Mouse (Mus musculus): ENCODE results near the gene Zswim8. TPM values are rescaled to one million over a fixed set of nuclear protein-coding genes. Genes with fewer than 3 reads are reported as not detected.

Zswim8 gene
- polyA plus RNA-seq, 1 experiment from 2014 or later: 4.6 TPM

Small RNA genes lying within 50 kb of the gene (microRNA-seq; reads per million reads assigned to microRNA genes)
- 1.2 reads per million for gene Mir6946

Other genes with a start within 250 kb of the Zswim8 start
- gene Anxa7, start 227.4 kb upstream of the Zswim8 start, polyA plus RNA-seq (2015; fragmentation: Nextera tagmentation; extraction: Ambion mirVana): 47.0 and 50.3 TPM in 2 replicates
- 0.29 and 0.39 TPM in 2 replicates for gene Mss51, start 210.7 kb upstream of the Zswim8 start, polyA plus RNA-seq (2015; fragmentation: Nextera tagmentation; extraction: Ambion mirVana)
- 21.3 and 24.5 TPM in 2 replicates for gene Ppp3cb, start 161.0 kb upstream of the Zswim8 start, polyA plus RNA-seq (2015; fragmentation: Nextera tagmentation; extraction: Ambion mirVana)
- gene Usp54, start 66.5 kb upstream of the Zswim8 start, polyA plus RNA-seq (2015; fragmentation: Nextera tagmentation; extraction: Ambion mirVana): 1.0 and 1.2 TPM in 2 replicates
- 0.10 and 0.29 TPM in 2 replicates for gene Myoz1, start 51.0 kb upstream of the Zswim8 start, polyA plus RNA-seq (2015; fragmentation: Nextera tagmentation; extraction: Ambion mirVana)
- gene Synpo2l, start 39.2 kb upstream of the Zswim8 start, polyA plus RNA-seq (2015; fragmentation: Nextera tagmentation; extraction: Ambion mirVana): 0.41 and 0.51 TPM in 2 replicates
- 30.2 and 38.4 TPM in 2 replicates for gene Sec24c, start 33.2 kb upstream of the Zswim8 start, polyA plus RNA-seq (2015; fragmentation: Nextera tagmentation; extraction: Ambion mirVana)
- gene Fut11, start 12.6 kb upstream of the Zswim8 start, polyA plus RNA-seq (2015; fragmentation: Nextera tagmentation; extraction: Ambion mirVana): 6.5 and 7.3 TPM in 2 replicates
- gene Chchd1, start 4.5 kb upstream of the Zswim8 start, polyA plus RNA-seq (2015; fragmentation: Nextera tagmentation; extraction: Ambion mirVana): 133 and 150 TPM in 2 replicates
- 14.2 and 16.6 TPM in 2 replicates for gene Ndst2, start 27.0 kb downstream of the Zswim8 start, polyA plus RNA-seq (2015; fragmentation: Nextera tagmentation; extraction: Ambion mirVana)
- 10.6 and 10.7 TPM in 2 replicates for gene Camk2g, start 86.5 kb downstream of the Zswim8 start, polyA plus RNA-seq (2015; fragmentation: Nextera tagmentation; extraction: Ambion mirVana)
- 0.74 and 0.76 TPM in 2 replicates for gene Plau, start 129.1 kb downstream of the Zswim8 start, polyA plus RNA-seq (2015; fragmentation: Nextera tagmentation; extraction: Ambion mirVana)
- 17.0 and 24.6 TPM in 2 replicates for gene Vcl, start 221.8 kb downstream of the Zswim8 start, polyA plus RNA-seq (2015; fragmentation: Nextera tagmentation; extraction: Ambion mirVana)